Mouse (Mus musculus): Measurements from ENCODE around the gene Prrx1.

DNA sequence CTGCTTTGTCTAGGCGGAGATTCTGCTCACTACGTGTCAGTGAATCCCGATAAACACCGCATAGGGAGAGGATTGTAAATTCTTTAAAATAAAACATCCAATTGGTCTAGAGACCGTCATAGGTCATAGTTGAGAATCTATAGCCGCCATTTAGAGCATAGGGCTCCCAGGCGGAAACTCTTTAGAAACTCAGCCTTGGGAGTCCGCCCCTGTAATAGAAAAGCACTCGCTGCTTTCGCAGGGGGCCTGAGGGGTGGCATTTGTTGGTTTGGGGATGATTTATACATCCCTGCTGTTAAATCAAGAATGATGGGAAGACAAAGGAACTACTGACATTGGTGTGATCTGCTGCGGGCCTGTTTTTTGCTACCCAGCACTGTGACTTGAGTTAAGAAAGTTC lies 5.8 kb downstream of the Prrx1 start:
- TF ChIP-seq CTCF (IDR thresholded peaks at IDR 0.05; ENCODE audit: low read depth) = no peak
- no peak for TF ChIP-seq EP300 (optimal IDR thresholded peaks at IDR 0.05)

All from stomach, postnatal 0 days (tissue).